Mouse (Mus musculus) ES-E14 (cell line): ENCODE data around the gene Gucy2d.

Experiments used
- HCFC1 ChIP-seq: IDR thresholded peaks from 2 replicates; pipeline ENCODE4 v1.6.1; 2012; ENCODE audit warnings: low read length, inconsistent platforms, borderline replicate concordance; ENCODE audit not compliant: insufficient read depth
- MAFK ChIP-seq: IDR thresholded peaks from 2 replicates; pipeline ENCODE4 v1.6.1; 2014; ENCODE audit warnings: mild to moderate bottlenecking, low read depth, low read length, inconsistent platforms; ENCODE audit not compliant: insufficient read depth

GRCm38 (mm10) chr7:98498656-98499560 is 58.7 kb downstream of the Gucy2d start:
- TF ChIP-seq HCFC1 (no peak), MAFK (no peak)
